Mouse (Mus musculus): ENCODE measurements around the gene Gm45521.

DNA sequence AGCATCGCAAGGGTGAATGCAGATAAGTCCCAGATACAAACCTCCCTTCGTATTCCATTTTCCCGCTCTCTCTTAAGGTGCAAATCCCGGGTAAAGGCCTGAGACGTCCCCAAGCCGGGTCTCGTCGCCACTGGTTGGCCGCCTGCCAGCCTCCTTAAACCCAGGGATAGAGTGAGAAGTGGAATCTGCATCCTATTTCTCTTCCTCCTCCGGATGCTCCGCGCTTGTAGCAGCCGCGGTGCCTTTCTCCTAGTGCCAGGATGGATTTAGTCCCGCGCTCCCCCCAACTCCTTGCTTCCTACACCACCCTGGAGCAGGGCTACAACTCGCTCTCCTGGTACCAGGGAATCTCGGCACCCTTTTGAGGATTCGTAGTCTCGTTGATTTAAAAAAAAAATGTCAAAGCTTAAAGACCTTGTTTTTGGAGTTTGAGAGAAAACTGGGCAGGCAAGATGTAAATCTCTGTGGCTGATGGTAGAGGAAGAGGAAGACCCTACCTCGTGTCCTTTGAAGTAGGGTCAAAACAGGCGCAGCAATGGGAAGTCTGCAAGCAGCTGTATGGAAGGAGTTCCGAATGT lies 46.1 kb downstream of the Gm45521 start:
- TF ChIP-seq TCF12 (IDR thresholded peaks at IDR 0.05; ENCODE audit: insufficient read depth, poor library complexity, severe bottlenecking), result no peak
- TF ChIP-seq CEBPB (IDR thresholded peaks at IDR 0.05; ENCODE audit: insufficient read depth, poor library complexity, severe bottlenecking), result no peak
- no peak for TF ChIP-seq TCF3 (IDR thresholded peaks at IDR 0.05; ENCODE audit: insufficient read length, low read depth)
- TF ChIP-seq POLR2A (IDR thresholded peaks at IDR 0.05; ENCODE audit: insufficient read length, low read depth), result no peak
- no peak for TF ChIP-seq MYOD1 (IDR thresholded peaks at IDR 0.05; ENCODE audit: control insufficient read depth in 1 of 3, insufficient read length in 2 of 3, low read depth in 2 of 3)
- no peak for TF ChIP-seq MAX (IDR thresholded peaks at IDR 0.05; ENCODE audit: low read depth)
- no peak for TF ChIP-seq POLR2AphosphoS2 (IDR thresholded peaks at IDR 0.05; ENCODE audit: insufficient read length, low read depth)
- no peak for TF ChIP-seq REST (IDR thresholded peaks at IDR 0.05; ENCODE audit: insufficient read depth, insufficient read length)

All from myocyte (in vitro differentiated cells).